Mouse (Mus musculus): ENCODE results near the gene U90926.

DNA sequence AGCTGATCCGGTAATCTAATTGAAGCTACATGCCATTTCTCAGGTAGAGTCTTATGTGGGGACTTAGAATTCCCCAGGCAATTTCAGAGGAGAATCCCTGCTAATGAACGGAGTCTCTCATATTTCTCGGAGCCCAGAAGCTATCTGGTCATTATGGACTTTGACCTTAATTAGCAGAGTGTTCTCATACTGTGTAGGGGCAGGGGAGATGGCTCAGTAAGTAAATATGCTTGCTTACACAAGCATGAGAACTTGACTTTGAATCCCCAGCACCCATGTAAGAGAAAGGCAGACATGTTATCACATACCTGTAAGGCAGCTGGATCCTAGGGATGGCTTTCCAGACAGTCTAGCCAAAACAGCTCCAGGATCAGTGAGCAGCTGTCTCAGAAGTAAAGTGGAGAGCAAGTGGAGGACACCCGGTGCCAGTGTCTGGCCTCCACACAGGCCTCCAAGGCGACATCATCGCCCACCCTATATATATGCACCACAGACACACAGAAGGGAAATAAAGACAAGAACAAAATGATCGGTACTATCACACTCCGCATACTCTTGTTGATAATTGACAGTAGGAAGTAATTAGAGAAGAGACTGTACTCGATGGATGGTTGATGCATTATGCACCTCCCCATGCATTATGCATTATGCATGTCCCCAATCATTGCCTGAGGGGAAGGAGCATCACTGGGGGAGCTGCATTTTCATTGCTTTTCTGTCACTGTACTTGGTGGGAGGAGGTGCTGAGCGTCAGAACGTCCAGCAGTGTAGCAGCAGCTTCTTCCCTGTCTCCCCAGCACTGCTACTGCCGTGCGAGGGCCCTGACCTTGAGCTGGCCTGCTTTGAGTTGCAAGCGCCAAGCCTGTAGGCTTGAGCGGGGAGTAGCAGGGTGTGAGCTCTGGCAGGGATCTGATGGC, 18.1 kb downstream of the U90926 start:
- no peak for TF ChIP-seq CTCF (IDR thresholded peaks at IDR 0.05; ENCODE audit: extremely low read depth, insufficient read length, insufficient replicate concordance, low read depth, low read length)
- TF ChIP-seq POLR2A (IDR thresholded peaks at IDR 0.05; ENCODE audit: low read depth, low read length) = no peak

All from small intestine, adult 2 months (tissue).